Mouse (Mus musculus) stomach, embryonic 15.5 days (tissue): ENCODE data around the gene B3galt4. TPM values are rescaled to one million over a fixed set of nuclear protein-coding genes. Genes with fewer than 3 reads are reported as not detected.
"Not testable (repeated sequence)": the region's sequence is repeated elsewhere in the genome, so short reads cannot be mapped to it uniquely, and the experiment has no call there.

Experiments used
- ATAC-seq: fragments of 200-750 bp; cut with Nextera tagmentation; 2 replicates; pipeline ENCODE4 v1.8.0; 2017; ENCODE audit warnings: low read depth, moderate number of reproducible peaks, moderate TSS enrichment; ENCODE audit not compliant: insufficient read depth, low FRiP score
- H3K27ac ChIP-seq: fragments of 300-500 bp; sonication (generic); 2 replicates; pipeline ENCODE4 v1.5.1; 2015; ENCODE audit warnings: mild to moderate bottlenecking, inconsistent platforms
- H3K27me3 ChIP-seq: fragments of 300-500 bp; sonication (generic); replicated peaks from 2 replicates; pipeline ENCODE4 v1.6.1; 2015; ENCODE audit warnings: inconsistent platforms
- H3K36me3 ChIP-seq: fragments of 300-500 bp; sonication (generic); 2 replicates; pipeline ENCODE4 v1.6.1; 2015; ENCODE audit warnings: inconsistent platforms
- H3K4me1 ChIP-seq: fragments of 300-500 bp; sonication (generic); 2 replicates; pipeline ENCODE4 v1.6.1; 2015; ENCODE audit warnings: inconsistent platforms
- H3K4me2 ChIP-seq: fragments of 300-500 bp; sonication (generic); 2 replicates; pipeline ENCODE4 v1.6.1; 2015; ENCODE audit warnings: mild to moderate bottlenecking, inconsistent platforms
- H3K4me3 ChIP-seq: fragments of 300-500 bp; sonication (generic); replicated peaks from 2 replicates; pipeline ENCODE4 v1.5.1; 2015; ENCODE audit warnings: inconsistent platforms
- H3K9ac ChIP-seq: fragments of 300-500 bp; sonication (generic); 2 replicates; pipeline ENCODE4 v1.6.1; 2015; ENCODE audit warnings: inconsistent platforms
- H3K9me3 ChIP-seq: fragments of 300-500 bp; sonication (generic); 2 replicates; pipeline ENCODE4 v1.6.1; 2016; ENCODE audit warnings: inconsistent platforms
- WGBS: fragments of 180-500 bp; shearing (Covaris S2); methylation state at CpG from one replicate; pipeline ENCODE4 v1.1.7; 2015; 5-methylcytosine and 5-hydroxymethylcytosine counted together
- polyA plus RNA-seq: library from polyadenylated mRNA; unstranded; fragments of >200 nt; fragmentation: Nextera tagmentation; extraction: Ambion mirVana; gene quantifications from 2 replicates; pipeline ENCODE4 v1.2.1, GENCODE M21; 2015

The B3galt4 gene
- polyA plus RNA-seq, 1 experiment from 2014 or later: 8.2 TPM

- not testable (repeated sequence) for H3K36me3 ChIP-seq, H3K9me3 ChIP-seq, H3K9ac ChIP-seq
- peak; percentile 77 for ATAC-seq
- Histone ChIP-seq H3K4me1 (peaks cover 19% of the 10 kb centered on the region; the same call in 1 of the 2 replicates), H3K27ac (peak overlapping the region; percentile 82), H3K27me3 (peaks cover 36% of the 10 kb centered on the region), H3K4me3 (peak overlapping the region; percentile 51), H3K4me2 (peak overlapping the region; percentile 79)
- WGBS: under 1% methylated on average over 27 of the region's 27 CpGs
Measured at GRCm38 (mm10) chr17:33981192-33981909, 30.1 kb upstream of the B3galt4 start.

- H3K9me3 ChIP-seq: no peaks in the 10 kb centered on the region
- peaks cover 42% of the 10 kb centered on the region for H3K27me3 ChIP-seq
- no peak overlapping the region for H3K4me3 ChIP-seq
- H3K27ac ChIP-seq: no peak overlapping the region
- H3K9ac ChIP-seq: no peak overlapping the region
- 74% methylated on average over 19 of the region's 19 CpGs for WGBS
- H3K36me3 ChIP-seq: no peaks in the 10 kb centered on the region
- peak overlapping the region; percentile 79 for H3K4me2 ChIP-seq
- no peak for ATAC-seq
- H3K4me1 ChIP-seq: peaks cover 19% of the 10 kb centered on the region; the same call in 1 of the 2 replicates
Measured at GRCm38 (mm10) chr17:33980181-33981035, 29.1 kb upstream of the B3galt4 start.

GRCm38 (mm10) chr17:33979512-33980050 lies 28.3 kb upstream of the B3galt4 start:
- no peak overlapping the region for H3K27ac ChIP-seq
- ATAC-seq: no peak
- H3K4me1 ChIP-seq: peaks cover 19% of the 10 kb centered on the region; the same call in 1 of the 2 replicates
- 69% methylated on average over 6 of the region's 6 CpGs for WGBS
- no peak overlapping the region for H3K4me3 ChIP-seq
- peaks cover 42% of the 10 kb centered on the region for H3K27me3 ChIP-seq
- no peaks in the 10 kb centered on the region for H3K36me3 ChIP-seq
- H3K9ac ChIP-seq: no peak overlapping the region
- H3K9me3 ChIP-seq: no peaks in the 10 kb centered on the region
- H3K4me2 ChIP-seq: no peak overlapping the region

GRCm38 (mm10) chr17:33978631-33979031 lies 27.3 kb upstream of the B3galt4 start:
- no peak overlapping the region for H3K27ac ChIP-seq
- peaks cover 19% of the 10 kb centered on the region; the same call in 1 of the 2 replicates for H3K4me1 ChIP-seq
- peak overlapping the region; percentile 81 for H3K4me2 ChIP-seq
- 1% methylated on average over 16 of the region's 17 CpGs for WGBS
- H3K9ac ChIP-seq: no peak overlapping the region
- no peaks in the 10 kb centered on the region for H3K9me3 ChIP-seq
- H3K36me3 ChIP-seq: no peaks in the 10 kb centered on the region
- H3K4me3 ChIP-seq: peak overlapping the region; percentile 42
- peak; percentile 85 for ATAC-seq
- peaks cover 42% of the 10 kb centered on the region for H3K27me3 ChIP-seq

- Histone ChIP-seq H3K9me3 (no peaks in the 10 kb centered on the region), H3K4me2 (peak overlapping the region; percentile 81), H3K27ac (no peak overlapping the region), H3K27me3 (peaks cover 42% of the 10 kb centered on the region), H3K4me3 (peak overlapping the region; percentile 42), H3K4me1 (peaks cover 19% of the 10 kb centered on the region; the same call in 1 of the 2 replicates), H3K9ac (no peak overlapping the region), H3K36me3 (no peaks in the 10 kb centered on the region)
- WGBS: 2% methylated on average over 57 of the region's 57 CpGs
- no peak for ATAC-seq
Measured at GRCm38 (mm10) chr17:33977861-33978557, 26.7 kb upstream of the B3galt4 start.

- Histone ChIP-seq H3K9me3 (no peaks in the 10 kb centered on the region), H3K27ac (no peak overlapping the region), H3K4me2 (no peak overlapping the region), H3K27me3 (peaks cover 23% of the 10 kb centered on the region), H3K4me1 (peaks cover 10% of the 10 kb centered on the region; the same call in 1 of the 2 replicates), H3K36me3 (no peaks in the 10 kb centered on the region), H3K9ac (no peak overlapping the region), H3K4me3 (no peak overlapping the region)
- 62% methylated on average over 3 of the region's 3 CpGs for WGBS
- ATAC-seq: no peak
Measured at GRCm38 (mm10) chr17:33973572-33973971, 22.3 kb upstream of the B3galt4 start.

GRCm38 (mm10) chr17:33972691-33973090 lies 21.4 kb upstream of the B3galt4 start:
- no peak for ATAC-seq
- H3K27me3 ChIP-seq: peaks cover 14% of the 10 kb centered on the region
- H3K36me3 ChIP-seq: no peaks in the 10 kb centered on the region
- WGBS: 9% methylated on average over 1 of the region's 1 CpGs
- no peak overlapping the region for H3K27ac ChIP-seq
- H3K9me3 ChIP-seq: no peaks in the 10 kb centered on the region
- H3K4me1 ChIP-seq: 0 out of 2 replicates have a peak, but pooled peaks cover 1% of the 10 kb centered on the region
- no peak overlapping the region for H3K4me3 ChIP-seq
- no peak overlapping the region for H3K4me2 ChIP-seq
- no peak overlapping the region for H3K9ac ChIP-seq

- Histone ChIP-seq H3K27ac (no peak overlapping the region), H3K9me3 (no peaks in the 10 kb centered on the region), H3K36me3 (peaks cover 7% of the 10 kb centered on the region; the same call in 1 of the 2 replicates), H3K9ac (no peak overlapping the region), H3K4me1 (no peaks in the 10 kb centered on the region), H3K27me3 (no peaks in the 10 kb centered on the region), H3K4me2 (no peak overlapping the region), H3K4me3 (no peak overlapping the region)
- no peak for ATAC-seq
- 73% methylated on average over 4 of the region's 4 CpGs for WGBS
Measured at GRCm38 (mm10) chr17:33969394-33969793, 18.1 kb upstream of the B3galt4 start.

GRCm38 (mm10) chr17:33968927-33969326 lies 17.6 kb upstream of the B3galt4 start:
- no peaks in the 10 kb centered on the region for H3K27me3 ChIP-seq
- 24% methylated on average over 5 of the region's 5 CpGs for WGBS
- H3K36me3 ChIP-seq: peaks cover 9% of the 10 kb centered on the region; the same call in 1 of the 2 replicates
- no peaks in the 10 kb centered on the region for H3K9me3 ChIP-seq
- H3K4me3 ChIP-seq: no peak overlapping the region
- no peak overlapping the region for H3K4me2 ChIP-seq
- no peak for ATAC-seq
- no peak overlapping the region for H3K27ac ChIP-seq
- H3K9ac ChIP-seq: no peak overlapping the region
- no peaks in the 10 kb centered on the region for H3K4me1 ChIP-seq

- 1% methylated on average over 9 of the region's 9 CpGs for WGBS
Measured at GRCm38 (mm10) chr17:33968489-33968888, 17.2 kb upstream of the B3galt4 start.

GRCm38 (mm10) chr17:33965846-33966550 lies 14.7 kb upstream of the B3galt4 start:
- Histone ChIP-seq H3K9ac (no peak overlapping the region), H3K9me3 (no peaks in the 10 kb centered on the region), H3K4me2 (no peak overlapping the region), H3K36me3 (peaks cover 21% of the 10 kb centered on the region), H3K4me3 (no peak overlapping the region), H3K27me3 (no peaks in the 10 kb centered on the region), H3K27ac (no peak overlapping the region), H3K4me1 (no peaks in the 10 kb centered on the region)
- no peak for ATAC-seq
- 79% methylated on average over 16 of the region's 16 CpGs for WGBS

More at GRCm38 (mm10) chr17:33968489-33968888, 17.2 kb upstream of the B3galt4 start:
- peak; percentile 58 for ATAC-seq
- Histone ChIP-seq H3K9ac (no peak overlapping the region), H3K27me3 (no peaks in the 10 kb centered on the region), H3K4me3 (no peak overlapping the region), H3K27ac (no peak overlapping the region), H3K9me3 (no peaks in the 10 kb centered on the region), H3K4me2 (no peak overlapping the region), H3K36me3 (peaks cover 12% of the 10 kb centered on the region; the same call in 1 of the 2 replicates), H3K4me1 (no peaks in the 10 kb centered on the region)
